Mouse (Mus musculus): Measurements from ENCODE around the gene Mcm3ap.

- no peak for TF ChIP-seq CTCF (IDR thresholded peaks at IDR 0.05; ENCODE audit: extremely low read depth, insufficient read depth, low read length)
- no peak for TF ChIP-seq POLR2A (IDR thresholded peaks at IDR 0.05; ENCODE audit: extremely low read depth, insufficient read depth, low read length)
Observed at GRCm38 (mm10) chr10:76488265-76488664, 19.5 kb downstream of the Mcm3ap start.

All from cortical plate, adult 2 months (tissue).